Mouse (Mus musculus) testis, postnatal 14 days (tissue): ENCODE measurements around the gene Slc4a2.

Experiments used
- DNase-seq: peaks from one replicate; pipeline ENCODE4 v3.0.0; 2021; ENCODE audit warnings: low spot score

Gene Slc4a2

DNA sequence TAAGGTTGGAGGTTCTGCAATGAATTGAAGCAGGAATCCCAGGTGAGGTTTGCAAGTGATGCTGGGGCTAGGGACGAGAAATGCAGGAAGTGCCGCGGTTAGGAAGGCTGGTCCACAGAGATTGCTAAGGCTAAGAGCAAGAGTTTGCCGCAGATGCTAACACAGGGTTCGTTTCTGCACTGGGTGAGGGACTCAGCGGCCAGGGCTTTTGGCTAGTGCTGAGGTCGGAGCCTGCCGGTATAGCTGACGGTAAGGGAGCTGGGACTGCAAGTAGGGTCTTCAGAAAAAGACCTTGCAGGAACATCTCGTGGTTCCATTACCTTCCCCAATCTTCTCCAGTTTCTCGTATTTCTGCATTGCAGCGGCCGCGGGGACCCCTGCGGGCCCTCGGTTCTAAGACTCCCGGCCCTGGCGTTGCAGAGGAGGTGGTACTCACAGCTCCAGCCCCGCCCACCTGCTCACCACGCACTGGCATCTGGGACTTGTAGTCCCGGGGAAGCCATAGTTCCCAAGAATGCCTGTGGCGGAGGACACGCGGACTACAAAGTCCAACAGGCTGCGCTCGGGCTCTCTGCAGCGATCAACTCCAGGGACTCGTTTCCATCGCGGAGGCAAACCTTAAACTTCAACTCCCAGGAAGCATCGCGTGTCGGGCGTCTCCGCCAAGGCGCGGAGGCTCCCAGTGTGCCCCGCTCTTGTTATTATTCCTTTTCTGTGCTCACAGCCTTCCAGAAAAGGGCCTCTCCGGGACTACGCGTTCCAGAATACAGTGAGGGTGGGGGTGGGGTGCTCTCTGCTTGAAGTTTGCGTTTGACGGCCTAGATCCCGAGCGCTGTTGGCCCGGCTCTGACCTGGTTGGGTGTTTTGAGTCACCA is at the start of gene Slc4a2, which contains the start of gene Cdk5:
TSS of gene Slc4a2 (plus strand) at position 709 of the 875 bp plus-strand sequence.
TSS of gene Cdk5 (minus strand) at position 402 of the 875 bp plus-strand sequence.
- peak; percentile 99 for DNase-seq

DNA sequence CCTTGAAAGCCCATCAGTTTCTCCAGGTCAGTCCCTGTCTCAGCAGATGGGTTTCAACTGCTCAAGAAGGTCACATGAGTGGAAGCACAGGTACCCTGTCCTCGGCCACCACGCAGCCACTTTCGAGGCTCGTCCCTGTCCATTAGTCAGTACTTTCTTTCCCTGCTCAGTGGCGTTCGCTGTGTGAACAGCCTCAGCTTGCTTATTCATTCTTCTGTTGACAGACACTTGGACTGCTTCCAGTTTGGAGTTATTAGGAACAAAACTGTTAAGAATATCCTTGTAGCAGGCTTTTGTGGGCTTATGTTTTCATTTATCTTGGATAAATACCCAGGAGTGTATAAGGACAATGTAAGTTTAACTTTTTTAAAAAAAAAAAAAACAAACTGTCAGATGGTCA is 49.4 kb upstream of the Slc4a2 start:
- DNase-seq: no peak

DNA sequence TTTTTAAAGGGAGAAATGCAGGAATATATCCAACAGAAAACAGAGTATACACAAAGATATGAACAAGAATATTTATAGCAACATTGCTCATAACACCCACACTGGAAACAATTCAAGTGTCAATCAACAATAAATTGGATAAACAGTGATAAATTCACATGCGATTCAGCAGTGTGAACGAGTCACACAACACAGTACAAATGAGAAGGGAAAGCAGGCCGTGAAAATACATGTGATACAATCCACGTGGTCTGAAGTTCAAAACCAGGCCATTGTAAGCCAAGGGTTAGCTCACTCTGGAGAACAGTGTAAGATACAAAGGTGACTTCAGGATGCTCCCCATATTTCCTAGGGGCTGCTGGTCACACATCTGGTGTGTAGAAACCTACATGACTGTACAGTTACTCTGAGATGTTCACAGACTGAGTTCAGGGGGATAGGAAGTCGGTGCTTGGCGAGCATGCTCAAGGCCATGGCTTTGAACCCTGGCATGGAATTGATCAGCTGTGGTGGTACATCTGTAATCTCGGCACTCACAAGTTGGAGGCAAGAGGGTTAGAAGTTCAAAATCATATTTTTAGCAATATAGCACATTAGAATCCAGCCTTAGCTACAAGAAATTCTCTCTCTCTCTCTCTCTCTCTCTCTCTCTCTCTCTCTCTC is 48.8 kb upstream of the Slc4a2 start:
- DNase-seq: no peak

DNA sequence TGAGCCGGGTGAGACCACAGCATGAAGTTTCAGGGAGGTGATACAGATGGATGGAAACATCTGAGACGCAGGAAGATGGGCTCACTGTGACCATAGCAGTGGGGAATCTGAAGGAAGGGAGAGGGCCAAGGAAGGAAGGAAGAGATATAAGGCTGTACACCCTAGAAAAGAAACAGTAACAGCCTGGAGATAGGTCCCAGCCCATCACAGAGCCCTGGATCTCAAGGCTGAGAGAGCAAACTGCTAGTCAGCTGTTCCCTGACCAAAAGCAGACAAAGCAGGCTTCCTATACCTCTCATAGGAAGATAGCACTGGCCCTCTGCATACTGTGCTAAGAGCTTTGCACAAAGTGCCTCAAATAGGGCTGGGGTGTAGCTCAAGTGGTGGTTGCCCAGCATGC is 44.9 kb upstream of the Slc4a2 start:
- DNase-seq: no peak

DNA sequence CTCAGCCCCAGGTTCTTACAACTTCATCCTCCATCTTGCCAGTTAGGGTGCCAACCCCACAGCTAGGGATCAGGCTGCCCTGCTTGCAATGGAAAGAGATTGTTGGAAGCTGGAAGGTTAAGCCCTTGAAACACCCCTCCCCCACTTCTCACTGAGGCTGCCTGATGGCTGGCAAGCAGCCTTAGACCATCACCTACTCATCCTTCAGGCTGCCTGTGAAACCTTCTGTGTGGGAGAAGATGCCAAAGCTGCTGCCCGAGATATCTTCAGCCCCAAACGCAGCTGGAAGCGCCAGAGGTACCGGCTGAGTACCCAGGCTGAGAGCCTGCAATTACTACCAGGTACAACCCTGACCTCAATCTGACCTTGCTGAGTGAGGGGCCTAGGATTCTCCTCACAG is 44.1 kb upstream of the Slc4a2 start:
- DNase-seq: no peak

DNA sequence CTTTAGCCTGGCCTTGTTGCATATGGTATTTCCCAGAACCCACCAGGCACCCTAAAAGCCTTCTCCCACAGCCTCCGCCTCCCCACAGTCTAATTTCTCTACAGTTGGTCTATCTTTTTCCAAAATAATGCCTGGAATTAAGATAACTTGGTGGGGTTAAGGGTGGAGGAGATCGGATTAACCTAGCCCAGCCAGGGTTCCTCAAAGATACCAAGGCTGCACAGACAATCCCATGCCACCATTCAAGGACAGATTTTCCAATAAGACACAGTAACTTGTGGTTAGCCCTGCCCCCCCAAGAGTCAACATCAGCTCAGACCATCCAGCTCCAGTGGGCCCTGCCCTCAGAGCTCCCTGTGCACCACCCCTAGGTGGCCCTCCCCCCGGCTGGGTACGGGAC is 43.1 kb upstream of the Slc4a2 start:
- no peak for DNase-seq

DNA sequence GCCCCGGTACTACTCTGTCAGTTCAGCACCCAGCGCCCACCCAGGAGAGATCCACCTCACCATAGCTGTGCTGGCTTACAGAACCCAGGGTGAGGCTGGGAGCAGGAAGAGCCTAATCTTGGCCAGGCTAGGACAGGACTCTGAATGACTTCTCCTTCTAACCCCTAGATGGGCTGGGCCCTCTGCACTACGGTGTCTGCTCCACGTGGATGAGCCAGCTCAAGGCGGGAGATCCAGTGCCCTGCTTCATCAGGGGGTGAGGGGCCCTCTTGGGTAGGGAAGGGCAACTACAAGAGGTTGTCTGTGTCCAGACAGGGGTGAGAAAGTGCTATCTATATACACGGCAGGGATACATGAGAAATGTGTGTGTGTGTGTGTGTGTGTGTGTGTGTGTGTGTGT is 42.2 kb upstream of the Slc4a2 start:
- DNase-seq: no peak

DNA sequence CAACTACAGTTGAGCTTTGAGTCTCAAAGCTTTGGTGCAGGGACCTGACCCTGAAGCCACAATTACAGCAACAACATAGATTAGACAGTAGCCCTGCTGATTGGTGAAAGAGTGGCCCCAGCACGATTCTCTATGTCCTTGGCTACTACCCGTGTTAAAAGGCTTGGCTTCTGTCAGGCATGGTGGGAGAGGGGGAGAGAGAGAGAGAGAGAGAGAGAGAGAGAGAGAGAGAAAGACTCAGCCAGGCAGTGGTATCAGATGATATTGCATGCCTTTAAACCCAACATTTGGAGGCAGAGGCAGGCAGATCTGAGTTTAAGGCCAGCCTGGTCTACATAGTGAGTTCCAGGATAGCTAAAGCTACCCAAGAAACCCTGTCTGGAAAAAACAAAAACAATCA is 41.6 kb upstream of the Slc4a2 start:
- no peak for DNase-seq

DNA sequence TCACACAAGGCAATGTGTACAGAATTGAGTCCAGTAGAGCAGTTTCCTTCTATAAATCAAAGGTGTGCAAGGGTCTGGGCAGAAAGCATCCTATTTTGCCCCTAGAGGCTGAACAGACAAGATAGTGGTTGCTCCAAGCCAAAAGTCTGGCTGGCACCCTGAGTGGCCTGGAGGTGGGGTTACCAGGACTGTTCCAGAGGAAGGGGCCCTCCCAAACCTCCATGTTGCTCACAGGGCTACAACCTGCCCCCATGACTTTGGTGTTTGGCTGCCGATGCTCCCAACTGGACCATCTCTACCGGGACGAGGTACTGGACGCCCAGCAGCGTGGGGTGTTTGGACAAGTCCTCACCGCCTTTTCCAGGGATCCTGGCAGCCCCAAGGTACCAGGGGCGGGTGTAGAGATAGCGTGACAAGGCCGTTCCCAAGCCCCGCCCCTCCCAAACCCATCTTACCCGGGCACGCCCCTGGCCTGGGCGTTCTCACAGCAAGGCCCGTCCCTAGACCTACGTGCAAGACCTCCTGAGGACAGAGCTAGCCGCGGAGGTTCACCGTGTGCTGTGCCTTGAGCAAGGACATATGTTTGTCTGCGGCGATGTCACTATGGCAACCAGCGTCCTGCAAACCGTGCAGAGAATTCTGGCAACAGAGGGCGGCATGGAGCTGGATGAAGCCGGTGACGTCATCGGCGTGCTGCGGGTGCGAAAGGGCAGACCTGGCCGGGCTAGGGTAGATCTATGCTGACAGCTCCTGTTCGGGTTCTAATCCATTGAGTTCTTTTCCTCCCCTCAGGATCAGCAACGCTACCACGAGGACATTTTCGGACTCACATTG is 40.4 kb upstream of the Slc4a2 start:
- DNase-seq: peak; percentile 88

DNA sequence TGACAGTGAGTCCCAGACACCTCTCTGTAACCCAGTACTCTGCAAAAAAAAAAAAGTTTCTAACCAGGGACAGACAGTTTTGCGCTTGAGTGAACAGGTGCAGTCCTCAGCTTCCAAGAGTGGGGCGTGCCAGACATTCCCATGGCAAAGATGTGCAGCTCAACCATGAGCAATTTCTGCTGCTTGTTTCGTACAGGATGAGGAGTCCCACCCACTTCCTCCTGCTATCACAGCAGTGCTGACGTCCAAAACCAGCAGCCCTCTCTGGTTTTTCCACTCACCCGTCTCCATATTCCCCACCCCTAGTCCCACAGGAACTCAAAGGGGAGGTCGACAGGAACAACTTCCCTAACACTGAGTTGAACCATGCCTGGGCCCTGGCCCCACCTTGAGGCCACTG is 39.2 kb upstream of the Slc4a2 start:
- DNase-seq: no peak

DNA sequence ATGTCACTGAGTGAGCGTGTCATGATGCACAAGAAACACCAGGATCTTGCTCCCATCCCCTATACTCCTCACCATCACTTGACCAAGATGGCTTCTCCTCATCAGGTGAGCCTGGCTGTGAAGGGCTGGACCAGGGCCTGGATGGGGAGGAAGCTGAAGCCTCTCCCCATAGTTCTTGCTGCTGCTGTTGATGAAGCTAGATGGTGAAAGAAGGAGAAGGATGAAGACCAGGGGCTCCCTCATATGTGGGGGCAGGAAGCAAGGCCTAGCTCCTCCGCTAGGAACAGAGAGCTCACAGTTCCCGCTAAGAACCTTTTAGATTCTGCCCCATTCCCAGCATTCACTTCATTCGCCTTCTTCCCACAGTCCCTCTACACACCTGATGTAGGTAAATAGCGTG is 38.3 kb upstream of the Slc4a2 start:
- no peak for DNase-seq

DNA sequence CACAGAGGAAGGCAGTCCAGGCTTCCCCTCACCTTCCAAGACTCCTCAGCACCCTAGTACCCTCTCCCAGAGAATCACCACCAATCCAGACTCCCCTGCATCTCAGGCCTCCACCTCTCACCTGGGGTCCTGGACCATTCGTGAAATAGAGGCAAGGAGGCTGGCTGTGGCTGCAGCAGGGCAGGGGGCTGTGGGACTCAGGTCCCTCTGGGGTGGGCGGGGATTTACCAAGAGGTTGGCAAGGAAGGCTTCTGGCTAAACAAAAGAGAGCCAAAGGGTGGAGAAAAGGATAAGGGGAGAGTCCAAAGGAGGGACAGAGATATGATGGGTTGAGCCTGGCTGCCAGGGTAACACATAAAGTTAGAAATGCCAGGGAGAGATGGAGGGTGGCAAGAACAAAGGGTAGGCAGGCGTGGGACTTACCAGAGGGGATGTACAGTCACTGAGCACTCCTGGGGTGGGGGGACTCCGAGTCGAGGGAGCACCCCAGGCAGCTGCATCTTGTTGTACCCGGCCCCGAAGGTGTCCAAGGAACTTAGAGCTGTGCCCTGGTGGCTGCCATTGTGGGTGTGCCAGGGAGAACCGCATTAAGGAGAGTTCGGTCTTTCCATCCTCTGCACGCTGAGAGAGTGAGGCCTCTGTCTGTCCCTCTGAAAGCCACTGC is 37.6 kb upstream of the Slc4a2 start:
- no peak for DNase-seq

DNA sequence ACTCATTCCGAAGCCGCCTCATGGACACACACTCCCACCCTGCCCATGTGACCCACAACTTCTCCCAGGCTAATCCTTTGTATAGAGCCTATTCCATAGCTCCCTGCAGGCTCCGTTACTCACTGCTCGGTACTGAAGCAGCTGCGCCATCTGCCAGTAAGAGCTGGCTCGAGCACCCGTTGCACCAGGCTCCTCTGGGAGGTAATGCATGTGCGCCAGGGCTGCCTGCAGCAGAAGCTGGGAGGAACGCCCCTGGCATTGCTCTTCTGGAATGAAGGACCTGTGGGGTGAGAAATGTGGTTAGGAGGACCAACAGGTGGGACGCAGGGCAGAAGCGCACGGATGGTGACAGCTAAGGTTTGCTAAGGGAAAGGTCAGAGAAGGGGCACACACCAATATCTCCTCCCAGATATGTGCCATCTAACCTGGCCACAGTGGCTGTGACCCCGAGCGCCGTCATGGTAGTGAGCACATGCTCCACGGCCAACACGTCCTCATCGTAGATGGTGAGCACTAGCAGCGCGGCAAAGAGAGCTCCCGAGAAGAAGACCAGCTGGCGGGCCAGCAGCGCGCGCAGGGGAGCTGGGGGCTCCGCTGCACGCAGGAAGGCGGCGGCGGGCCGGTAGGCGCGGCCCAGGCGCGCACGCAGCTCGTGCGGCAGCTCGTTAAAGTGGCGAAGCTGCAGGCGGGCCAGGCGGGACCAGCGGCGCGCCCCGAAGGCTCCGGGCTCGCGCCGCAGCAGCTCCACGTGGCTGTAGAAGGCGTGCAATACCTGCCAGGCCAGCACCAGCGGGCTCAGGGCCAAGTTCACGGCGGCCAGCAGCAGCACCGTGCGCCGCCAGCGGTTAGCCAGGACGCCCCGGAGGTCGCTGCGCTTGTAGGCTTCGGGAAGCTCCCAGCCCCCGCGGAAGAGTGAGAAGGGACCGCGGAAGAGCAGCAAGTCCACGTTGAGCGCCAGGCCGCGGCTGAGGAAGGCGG is 36.1 kb upstream of the Slc4a2 start:
- peak; percentile 63 for DNase-seq

DNA sequence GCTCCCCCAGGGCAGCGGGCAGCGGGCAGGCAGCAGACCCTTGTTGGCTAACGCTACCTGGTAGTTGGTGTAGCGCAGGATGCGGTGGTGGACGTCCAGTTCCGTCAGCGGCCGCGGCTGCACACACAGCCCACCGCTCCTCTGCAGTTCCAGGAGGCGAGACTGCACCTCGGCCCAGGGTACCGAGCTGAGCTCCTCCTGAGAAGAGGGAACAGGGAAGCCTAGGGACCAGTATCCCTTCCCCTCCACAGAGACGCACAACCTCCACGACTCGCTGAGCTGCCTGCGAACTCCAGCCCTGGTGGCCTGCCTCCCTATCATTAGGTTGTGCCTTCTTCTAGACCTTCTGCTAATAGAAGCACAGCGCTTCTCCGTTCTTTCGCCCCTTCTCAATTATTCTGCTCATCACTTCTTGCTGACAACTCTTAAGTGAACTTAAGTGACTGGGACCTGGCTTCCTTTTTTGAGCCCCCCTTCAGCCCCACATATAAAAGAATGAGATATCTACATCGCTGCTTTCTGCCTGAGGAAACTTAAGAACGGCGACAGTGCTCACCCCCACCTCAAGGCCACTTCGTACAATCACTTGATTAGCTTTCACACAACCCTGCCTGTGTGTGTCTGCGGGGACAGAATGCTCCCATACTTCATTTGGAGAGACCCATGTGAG is 35.3 kb upstream of the Slc4a2 start:
- DNase-seq: no peak

DNA sequence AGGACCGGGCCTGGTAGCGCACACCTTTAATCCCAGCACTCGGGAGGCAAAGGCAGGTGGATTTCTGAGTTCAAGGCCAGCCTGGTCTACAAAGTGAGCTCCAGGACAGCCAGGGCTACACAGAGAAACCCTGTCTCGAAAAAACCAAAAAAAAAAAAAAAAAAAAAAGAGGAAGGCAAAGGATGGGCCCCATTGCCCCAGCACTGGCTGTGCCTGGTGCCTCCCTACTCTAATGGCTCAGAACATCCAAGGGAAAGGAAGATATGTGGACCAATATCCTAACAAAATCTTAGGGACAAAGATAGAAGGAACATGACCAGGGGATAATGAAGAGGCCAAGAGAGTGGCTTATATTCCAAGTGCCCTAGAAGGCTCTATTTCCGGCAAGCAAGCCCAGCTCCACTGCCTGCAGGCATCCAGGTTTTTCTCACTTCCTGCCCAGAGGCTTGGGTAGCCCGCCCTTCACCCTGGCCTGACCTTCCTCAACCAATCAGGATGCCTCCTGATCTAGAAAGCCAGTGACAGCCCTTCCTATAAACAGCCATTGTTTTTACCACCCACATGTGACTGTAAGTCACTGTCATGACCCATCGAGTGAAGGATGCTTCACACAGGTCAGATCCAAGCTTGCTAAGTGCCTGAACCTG is 34.5 kb upstream of the Slc4a2 start:
- no peak for DNase-seq

DNA sequence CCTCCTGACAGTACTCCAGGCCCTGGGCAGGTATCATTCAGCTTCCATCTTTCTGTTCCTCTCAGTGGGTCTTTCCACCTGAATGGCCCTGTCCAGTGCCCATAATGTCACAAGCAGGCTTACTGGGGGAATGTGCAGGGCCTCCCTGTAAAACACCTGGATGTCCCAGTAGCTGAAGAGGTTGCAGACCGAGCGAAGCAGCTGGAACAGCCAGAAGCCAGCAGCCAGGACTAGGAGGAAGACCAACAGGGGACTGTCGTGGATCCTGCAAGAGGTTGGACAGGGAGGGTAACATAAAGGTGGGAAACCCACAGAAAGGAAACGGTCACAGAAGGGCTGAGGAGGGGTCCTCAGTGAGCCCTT is 34.0 kb upstream of the Slc4a2 start:
- DNase-seq: no peak

DNA sequence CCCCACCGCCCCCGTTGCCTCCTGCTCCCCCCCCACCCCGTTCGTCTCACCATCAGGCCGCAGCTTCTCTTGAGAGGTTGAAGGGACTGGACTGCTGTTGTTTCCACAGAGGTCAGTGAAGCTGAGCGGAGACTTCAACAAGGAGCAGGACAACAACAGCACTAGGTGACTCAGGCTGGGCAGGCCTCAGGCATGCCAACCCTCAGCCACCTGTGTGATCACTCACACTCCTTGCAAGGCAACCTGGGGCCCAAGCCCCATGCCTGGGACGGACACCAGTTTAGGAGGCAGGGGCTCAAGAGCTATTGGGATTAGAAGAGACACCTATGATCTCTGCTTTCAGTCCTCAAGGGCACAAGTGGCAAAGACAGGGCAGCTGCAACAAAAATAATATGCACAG is 31.8 kb upstream of the Slc4a2 start, which contains the start of gene Atg9b:
TSS of gene Atg9b (minus strand) at position 280 of the 400 bp plus-strand sequence.
- no peak for DNase-seq

DNA sequence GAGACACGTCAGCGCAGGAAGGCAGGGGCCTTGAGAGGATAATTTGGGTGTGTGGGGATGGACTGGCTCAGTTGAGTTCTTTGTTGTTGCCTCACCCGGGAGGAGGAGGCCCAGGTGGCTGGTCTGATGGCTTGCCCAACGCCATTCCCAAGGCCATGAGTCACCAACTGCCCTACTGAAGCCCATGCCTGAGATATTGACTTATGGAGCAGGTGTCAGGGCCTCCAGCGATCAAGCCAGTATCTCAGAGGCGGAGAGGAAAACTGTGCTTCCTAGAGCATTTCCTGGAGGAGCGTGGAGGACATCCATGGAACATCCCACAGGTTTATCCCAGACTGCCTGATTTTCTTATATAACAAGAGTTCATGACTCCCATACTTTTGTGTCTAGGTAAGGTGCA is 30.9 kb upstream of the Slc4a2 start:
- no peak for DNase-seq

DNA sequence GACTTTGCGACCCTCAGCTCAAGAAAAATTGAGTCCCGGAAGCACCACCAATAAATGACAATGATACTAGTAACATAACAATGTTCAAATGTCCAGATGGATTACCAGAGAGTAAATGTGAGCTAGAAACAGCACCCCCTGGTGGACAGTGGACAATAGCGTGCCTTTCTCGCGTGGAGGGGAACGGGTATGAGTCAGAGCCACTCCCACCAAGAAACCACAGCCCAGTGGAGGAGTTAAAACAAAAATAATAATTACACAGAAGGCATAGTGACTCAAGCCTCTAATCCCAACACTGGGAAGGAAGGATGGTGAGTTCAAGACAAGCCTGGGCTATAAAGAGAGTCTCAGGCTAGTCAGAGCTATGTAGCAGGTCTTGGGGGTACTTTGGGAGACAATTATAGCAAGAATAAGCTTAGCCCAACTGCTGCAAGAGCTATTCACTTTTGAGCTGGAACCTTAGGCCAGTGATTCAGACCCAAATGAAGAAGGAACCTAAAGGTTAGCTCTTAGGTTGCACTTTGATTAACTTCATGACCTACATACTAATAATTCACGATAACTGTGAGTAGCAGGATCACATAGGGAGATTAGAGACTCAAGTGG is 30.1 kb upstream of the Slc4a2 start, which contains the start of gene Abcb8:
TSS of gene Abcb8 (plus strand) at position 272 of the 606 bp plus-strand sequence.
- peak; percentile 72 for DNase-seq
